Mouse (Mus musculus) limb, embryonic 13.5 days (tissue): ENCODE measurements around the gene Olfr153. TPM values are rescaled to one million over a fixed set of nuclear protein-coding genes. Genes with fewer than 3 reads are reported as not detected.
"Not testable (repeated sequence)": the region's sequence is repeated elsewhere in the genome, so short reads cannot be mapped to it uniquely, and the experiment has no call there.

Experiments
- ATAC-seq: fragments of 200-750 bp; cut with Nextera tagmentation; 2 replicates; pipeline ENCODE4 v1.8.0; 2017; ENCODE audit warnings: low read depth, moderate number of reproducible peaks, moderate TSS enrichment; ENCODE audit not compliant: low FRiP score
- H3K27ac ChIP-seq: fragments of 300-500 bp; sonication (generic); 2 replicates; pipeline ENCODE4 v1.5.1; 2015; ENCODE audit warnings: inconsistent platforms, mild to moderate bottlenecking, moderate library complexity
- H3K27me3 ChIP-seq: fragments of 300-500 bp; sonication (generic); 2 replicates; pipeline ENCODE4 v1.6.1; 2015; ENCODE audit warnings: mild to moderate bottlenecking, inconsistent platforms
- H3K36me3 ChIP-seq: fragments of 300-500 bp; sonication (generic); 2 replicates; pipeline ENCODE4 v1.6.1; 2015; ENCODE audit warnings: inconsistent platforms, mild to moderate bottlenecking, moderate library complexity
- H3K4me1 ChIP-seq: fragments of 300-500 bp; sonication (generic); 2 replicates; pipeline ENCODE4 v1.6.1; 2015; ENCODE audit warnings: inconsistent platforms
- H3K4me2 ChIP-seq: fragments of 300-500 bp; sonication (generic); replicated peaks from 2 replicates; pipeline ENCODE4 v1.6.1; 2015; ENCODE audit warnings: inconsistent platforms, mild to moderate bottlenecking, moderate library complexity
- H3K4me3 ChIP-seq: fragments of 300-500 bp; sonication (generic); 2 replicates; pipeline ENCODE4 v1.5.1; 2015; ENCODE audit warnings: moderate library complexity, mild to moderate bottlenecking, inconsistent platforms
- H3K9ac ChIP-seq: fragments of 300-500 bp; sonication (generic); 2 replicates; pipeline ENCODE4 v1.6.1; 2015; ENCODE audit warnings: mild to moderate bottlenecking, inconsistent platforms
- H3K9me3 ChIP-seq: fragments of 300-500 bp; sonication (generic); 2 replicates; pipeline ENCODE4 v1.6.1; 2016; ENCODE audit warnings: inconsistent platforms
- WGBS: fragments of 180-500 bp; shearing (Covaris S2); methylation state at CpG from one replicate; pipeline ENCODE4 v1.1.7; 2015; 5-methylcytosine and 5-hydroxymethylcytosine counted together
- polyA plus RNA-seq: library from polyadenylated mRNA; unstranded; fragments of >200 nt; fragmentation: Nextera tagmentation; extraction: Ambion mirVana; gene quantifications from 2 replicates; pipeline ENCODE4 v1.2.1, GENCODE M21; 2015

Olfr153 gene
- polyA plus RNA-seq, result not detected in 2 replicates

DNA sequence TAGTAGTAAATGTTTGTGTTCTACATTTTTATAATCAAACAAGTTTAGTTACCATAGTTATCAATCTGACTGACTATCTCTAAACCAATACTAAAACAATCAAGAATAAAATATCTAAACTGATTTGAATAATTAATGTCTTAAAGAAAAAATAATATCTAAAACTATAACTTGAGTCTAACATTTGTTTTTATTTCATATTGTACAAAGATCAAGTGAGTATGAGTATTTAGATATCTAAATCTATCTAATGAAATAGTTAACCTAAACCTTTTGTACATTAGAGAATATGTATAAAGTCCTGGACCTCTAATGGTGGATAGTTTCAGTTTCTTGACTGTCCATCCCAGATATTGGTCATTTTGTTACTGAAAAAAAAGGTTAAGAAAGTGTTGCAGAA is at the start of gene Olfr153:
TSS of gene Olfr153 (plus strand) at position 301 of the 400 bp plus-strand sequence.
- Histone ChIP-seq H3K27ac (no peak within 1 kb of the TSS), H3K4me1 (no peaks in the 10 kb centered on the region), H3K9me3 (no peaks in the 10 kb centered on the region), H3K27me3 (no peaks in the 10 kb centered on the region), H3K4me2 (no peak within 1 kb of the TSS), H3K4me3 (no peak within 1 kb of the TSS), H3K36me3 (no peaks in the 10 kb centered on the region), H3K9ac (no peak within 1 kb of the TSS)
- no peak for ATAC-seq

DNA sequence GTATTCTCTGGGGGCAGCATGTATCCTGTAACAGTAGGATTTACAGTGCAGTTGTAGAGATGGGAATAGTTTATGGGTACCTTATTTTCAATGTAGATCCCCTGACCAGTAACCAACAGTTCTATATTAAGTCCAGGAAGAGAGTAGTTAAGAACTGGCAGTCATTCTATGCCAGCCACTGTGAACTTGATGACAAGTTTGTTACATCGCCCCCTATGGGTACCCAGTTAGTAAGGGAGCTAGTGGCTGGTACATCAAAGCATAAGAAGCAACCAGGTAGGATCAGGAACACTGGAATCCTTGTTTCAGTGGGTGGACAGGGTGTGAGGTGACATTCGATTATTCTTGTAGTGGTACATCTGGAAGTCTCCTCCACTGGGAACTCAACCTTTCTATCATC is 49.3 kb upstream of the Olfr153 start:
- no peak overlapping the region for H3K9ac ChIP-seq
- H3K27ac ChIP-seq, result no peak overlapping the region
- H3K4me2 ChIP-seq, result no peak overlapping the region
- no peaks in the 10 kb centered on the region for H3K4me1 ChIP-seq
- H3K9me3 ChIP-seq, result no peaks in the 10 kb centered on the region
- no peaks in the 10 kb centered on the region for H3K27me3 ChIP-seq
- 71% methylated on average over 2 of the region's 2 CpGs for WGBS
- no peaks in the 10 kb centered on the region for H3K36me3 ChIP-seq
- no peak overlapping the region for H3K4me3 ChIP-seq
- ATAC-seq, result no peak

DNA sequence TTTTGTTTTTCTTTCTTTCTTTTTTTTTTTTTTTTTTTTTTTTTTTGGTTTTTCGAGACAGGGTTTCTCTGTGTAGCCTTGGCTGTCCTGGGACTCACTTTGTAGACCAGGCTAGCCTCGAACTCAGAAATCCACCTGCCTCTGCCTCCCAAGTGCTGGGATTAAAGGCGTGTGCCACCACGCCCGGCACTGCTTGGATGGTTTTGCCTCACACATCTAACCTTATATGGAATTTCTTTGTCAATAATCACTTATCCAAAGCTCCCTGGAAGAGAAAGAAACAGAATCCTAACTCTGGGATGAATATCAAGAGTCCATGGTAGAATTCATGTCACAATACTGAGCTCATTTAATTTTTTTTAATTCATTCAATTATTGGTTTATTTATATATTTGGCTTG is 34.6 kb upstream of the Olfr153 start, which contains the start of gene Pramel7:
TSS of gene Pramel7 (minus strand) at position 101 of the 400 bp plus-strand sequence.
- not testable (repeated sequence) for H3K27me3 ChIP-seq, H3K4me1 ChIP-seq, H3K4me3 ChIP-seq, H3K9me3 ChIP-seq, H3K27ac ChIP-seq, H3K36me3 ChIP-seq, H3K4me2 ChIP-seq, ATAC-seq, H3K9ac ChIP-seq
- WGBS, result 97% methylated on average over 3 of the region's 5 CpGs

DNA sequence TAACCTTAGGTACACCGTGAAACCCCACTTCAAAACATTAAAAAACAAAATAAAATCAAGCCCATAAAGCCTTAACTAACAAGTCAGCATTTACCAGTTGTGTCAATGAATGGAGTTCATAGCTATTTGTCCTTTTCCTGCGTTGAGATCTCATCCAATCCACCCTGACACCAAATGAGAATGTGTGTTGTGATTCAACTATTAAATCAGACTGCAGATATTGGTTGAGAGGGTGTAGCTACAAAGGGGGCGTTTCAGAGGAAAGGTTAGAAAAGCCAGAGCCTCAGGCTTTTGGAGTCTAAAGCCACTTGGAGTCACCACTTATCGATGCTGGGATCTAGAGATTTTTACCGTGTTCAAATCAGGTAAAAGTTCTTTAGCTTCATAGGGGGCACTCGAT is 25.3 kb upstream of the Olfr153 start, which contains the start of gene Pramel6:
TSS of gene Pramel6 (plus strand) at position 301 of the 400 bp plus-strand sequence.
- no peaks in the 10 kb centered on the region for H3K36me3 ChIP-seq
- no peaks in the 10 kb centered on the region for H3K9me3 ChIP-seq
- H3K4me2 ChIP-seq, result no peak within 1 kb of the TSS
- ATAC-seq, result no peak
- no peak within 1 kb of the TSS for H3K9ac ChIP-seq
- H3K4me1 ChIP-seq, result no peaks in the 10 kb centered on the region
- no peaks in the 10 kb centered on the region for H3K27me3 ChIP-seq
- no peak within 1 kb of the TSS for H3K4me3 ChIP-seq
- H3K27ac ChIP-seq, result no peak within 1 kb of the TSS
- 88% methylated on average over 6 of the region's 6 CpGs for WGBS

DNA sequence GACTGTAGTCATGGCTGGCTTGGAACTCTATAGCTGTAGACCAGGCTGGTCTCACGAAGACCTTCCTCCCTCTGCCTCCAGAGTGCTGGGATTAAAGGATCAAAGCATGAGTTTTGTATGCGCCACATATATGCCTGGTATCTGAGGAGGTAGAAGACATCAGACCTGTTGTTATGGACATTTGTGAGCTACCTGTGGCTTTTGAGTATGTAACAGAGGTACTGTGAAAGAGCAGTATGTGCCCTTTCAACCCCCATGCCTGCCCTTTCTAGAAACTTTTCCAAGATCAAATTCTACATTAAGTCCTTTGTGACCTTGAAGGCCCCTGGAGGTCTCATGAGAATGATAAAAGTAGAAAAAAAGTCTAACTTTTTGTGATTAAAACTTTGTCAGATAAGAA is 16.6 kb upstream of the Olfr153 start:
- Histone ChIP-seq H3K27ac (no peak overlapping the region), H3K4me1 (no peaks in the 10 kb centered on the region), H3K36me3 (no peaks in the 10 kb centered on the region), H3K9ac (no peak overlapping the region), H3K9me3 (no peaks in the 10 kb centered on the region), H3K27me3 (no peaks in the 10 kb centered on the region), H3K4me2 (no peak overlapping the region), H3K4me3 (no peak overlapping the region)
- ATAC-seq, result no peak
- WGBS, result 91% methylated on average over 2 of the region's 2 CpGs

DNA sequence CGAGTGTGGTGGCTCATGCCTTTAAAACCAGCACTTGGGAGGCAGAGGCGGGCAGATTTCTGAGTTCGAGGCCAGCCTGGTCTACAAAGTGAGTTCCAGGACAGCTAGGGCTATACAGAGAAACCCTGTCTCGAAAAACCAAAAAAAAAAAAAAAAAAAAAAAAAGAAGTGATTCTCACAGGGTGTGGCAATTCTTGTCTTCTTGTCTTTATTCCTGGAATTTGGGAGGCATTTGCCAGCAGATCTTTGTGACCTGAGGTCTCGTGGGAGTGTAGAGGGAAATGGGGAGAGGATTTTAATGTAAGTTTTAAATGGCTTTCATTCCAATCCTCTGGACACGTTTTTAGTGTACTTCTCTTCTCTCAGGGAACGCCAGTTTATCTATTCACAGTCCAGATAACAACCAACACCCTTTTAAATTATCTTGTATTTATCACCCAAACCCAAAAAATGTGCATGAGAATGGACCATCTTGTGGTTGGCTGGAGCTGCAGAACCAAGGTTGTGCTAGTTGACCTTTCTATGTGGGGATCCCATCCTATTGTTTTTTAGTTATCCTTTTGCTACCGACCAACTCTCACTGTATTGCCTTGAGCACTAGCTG is 16.0 kb upstream of the Olfr153 start:
- Histone ChIP-seq H3K4me2 (no peak overlapping the region), H3K9ac (no peak overlapping the region), H3K27ac (no peak overlapping the region), H3K9me3 (no peaks in the 10 kb centered on the region), H3K27me3 (no peaks in the 10 kb centered on the region), H3K4me1 (no peaks in the 10 kb centered on the region), H3K36me3 (no peaks in the 10 kb centered on the region), H3K4me3 (no peak overlapping the region)
- 77% methylated on average over 8 of the region's 8 CpGs for WGBS
- ATAC-seq, result no peak

DNA sequence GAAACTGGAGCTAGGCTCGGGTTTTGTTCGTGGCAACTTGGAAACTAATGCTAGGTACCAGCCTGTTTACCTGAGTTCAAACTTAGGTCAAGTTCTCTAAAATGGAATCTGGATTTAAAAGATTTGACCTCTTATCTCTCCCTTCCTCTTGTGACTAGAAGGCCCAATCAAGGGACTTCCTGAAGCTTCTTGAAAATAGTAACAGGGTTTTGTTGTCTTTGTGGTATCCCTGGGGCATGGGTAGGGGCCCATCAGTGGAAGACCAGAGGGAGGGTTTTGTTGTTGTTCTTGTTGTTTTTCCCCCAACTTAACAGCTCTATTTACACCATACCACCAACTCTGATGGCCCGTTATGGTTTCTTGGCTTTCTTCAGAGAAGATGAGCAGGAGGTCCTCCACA is 15.0 kb upstream of the Olfr153 start:
- ATAC-seq, result no peak
- Histone ChIP-seq H3K4me3 (no peak overlapping the region), H3K9me3 (no peaks in the 10 kb centered on the region), H3K27ac (no peak overlapping the region), H3K4me1 (no peaks in the 10 kb centered on the region), H3K4me2 (no peak overlapping the region), H3K36me3 (no peaks in the 10 kb centered on the region), H3K9ac (no peak overlapping the region), H3K27me3 (no peaks in the 10 kb centered on the region)
- WGBS, result 85% methylated on average over 3 of the region's 3 CpGs

DNA sequence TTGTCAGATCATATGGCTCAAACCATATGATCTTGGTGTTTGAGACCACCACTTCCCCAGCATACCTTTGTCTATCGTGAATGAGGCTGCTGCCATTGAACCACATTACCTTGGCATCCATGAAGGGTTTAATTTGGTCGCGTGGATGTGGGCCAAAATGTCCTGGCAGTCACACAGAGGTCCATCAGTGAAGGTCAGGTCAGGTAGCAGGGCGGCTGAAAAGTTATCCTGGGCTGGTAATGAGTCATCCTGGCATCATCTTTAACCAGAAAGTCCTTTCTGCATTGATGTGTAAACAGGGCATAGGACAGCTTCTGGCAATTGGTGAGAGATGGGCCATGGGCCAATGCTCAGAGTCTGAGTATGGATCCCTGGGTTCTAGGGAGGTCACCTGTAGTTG is 10.9 kb upstream of the Olfr153 start:
- Histone ChIP-seq H3K36me3 (no peaks in the 10 kb centered on the region), H3K4me1 (no peaks in the 10 kb centered on the region), H3K4me2 (no peak overlapping the region), H3K9me3 (no peaks in the 10 kb centered on the region), H3K27me3 (no peaks in the 10 kb centered on the region), H3K27ac (no peak overlapping the region), H3K9ac (no peak overlapping the region), H3K4me3 (no peak overlapping the region)
- ATAC-seq, result no peak
- 87% methylated on average over 4 of the region's 4 CpGs for WGBS

DNA sequence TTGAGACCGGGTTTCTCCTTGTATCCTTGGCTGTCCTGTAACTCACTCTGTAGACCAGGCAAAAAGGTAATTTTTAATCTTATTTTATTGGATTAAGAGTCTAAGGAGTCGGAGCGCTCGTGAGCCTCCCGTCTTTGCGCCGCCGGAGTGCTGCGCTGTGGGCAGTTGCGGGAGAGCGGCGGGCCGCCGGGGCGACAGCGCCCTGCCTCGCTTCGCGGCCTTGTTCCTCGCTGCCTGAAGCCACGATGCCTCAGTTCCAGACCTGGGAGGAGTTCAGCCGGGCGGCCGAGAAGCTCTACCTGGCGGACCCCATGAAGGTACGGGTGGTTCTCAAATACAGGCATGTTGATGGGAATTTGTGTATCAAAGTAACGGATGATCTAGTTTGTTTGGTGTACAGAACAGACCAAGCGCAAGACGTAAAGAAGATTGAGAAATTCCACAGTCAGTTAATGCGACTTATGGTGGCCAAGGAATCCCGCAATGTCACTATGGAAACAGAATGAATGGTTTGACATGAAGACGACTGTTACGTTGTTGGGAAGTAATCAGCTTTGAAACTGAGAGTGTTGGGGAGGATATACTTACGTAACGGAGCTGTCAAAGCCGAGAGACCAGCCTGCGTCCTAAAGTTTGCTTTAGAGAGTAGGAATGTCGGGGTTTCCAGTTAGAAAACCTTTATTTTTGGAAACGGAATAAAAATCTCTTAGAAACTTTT is 5.5 kb upstream of the Olfr153 start:
- not testable (repeated sequence) for ATAC-seq, H3K4me1 ChIP-seq, H3K27ac ChIP-seq, H3K9ac ChIP-seq, H3K27me3 ChIP-seq, H3K36me3 ChIP-seq, H3K9me3 ChIP-seq
- Histone ChIP-seq H3K4me2 (peak overlapping the region; percentile 45), H3K4me3 (peak overlapping the region; percentile 20; the same call in 1 of the 2 replicates)
- WGBS, result 38% methylated on average over 39 of the region's 39 CpGs

DNA sequence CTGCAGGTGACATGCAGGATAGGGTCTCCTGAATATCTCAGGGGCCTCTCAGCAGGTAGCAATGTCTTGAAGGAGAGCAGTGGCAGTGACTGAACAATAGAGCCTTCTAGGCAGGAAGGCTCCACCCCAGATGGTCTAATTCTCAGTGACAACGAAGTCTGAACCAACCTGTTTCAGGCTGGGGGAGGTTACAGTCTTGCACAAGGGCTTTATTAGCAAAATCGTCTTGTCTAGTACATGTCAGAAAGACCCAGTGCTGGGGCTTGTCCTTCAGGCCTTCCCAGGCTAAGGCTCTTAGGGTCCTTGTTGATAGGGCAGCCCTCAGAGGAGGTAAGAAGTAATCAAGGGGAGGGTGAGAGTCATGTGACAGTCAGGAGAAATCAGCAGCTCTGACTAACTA is 3.2 kb downstream of the Olfr153 start:
- ATAC-seq, result no peak
- Histone ChIP-seq H3K27ac (no peak overlapping the region), H3K27me3 (no peaks in the 10 kb centered on the region)

DNA sequence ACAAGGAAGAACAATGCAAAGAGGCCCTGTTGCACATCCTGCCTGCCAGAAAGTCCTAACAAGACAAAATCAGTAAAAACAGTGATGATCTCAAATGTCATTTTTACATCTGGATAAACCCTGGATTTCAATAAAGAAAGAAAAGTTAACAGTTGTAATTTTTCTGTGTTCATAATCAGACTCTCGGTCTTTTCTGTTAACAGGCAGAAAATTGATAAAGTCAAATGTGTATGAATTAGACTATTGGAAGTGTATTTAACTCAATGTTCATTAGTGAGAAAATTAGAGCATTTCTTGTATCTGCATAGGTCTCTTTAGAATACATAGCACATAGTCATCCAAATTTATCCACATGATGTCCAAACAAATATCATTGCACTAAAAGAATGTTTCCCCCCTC is 13.8 kb downstream of the Olfr153 start, which contains the start of gene Olfr1128:
TSS of gene Olfr1128 (minus strand) at position 101 of the 400 bp plus-strand sequence.
- H3K36me3 ChIP-seq, result no peaks in the 10 kb centered on the region

More for the DNA sequence above, 3.2 kb downstream of the Olfr153 start:
- Histone ChIP-seq H3K4me1 (no peaks in the 10 kb centered on the region), H3K9me3 (no peaks in the 10 kb centered on the region), H3K9ac (no peak overlapping the region), H3K36me3 (no peaks in the 10 kb centered on the region), H3K4me2 (no peak overlapping the region), H3K4me3 (no peak overlapping the region)
- 67% methylated on average over 2 of the region's 2 CpGs for WGBS

DNA sequence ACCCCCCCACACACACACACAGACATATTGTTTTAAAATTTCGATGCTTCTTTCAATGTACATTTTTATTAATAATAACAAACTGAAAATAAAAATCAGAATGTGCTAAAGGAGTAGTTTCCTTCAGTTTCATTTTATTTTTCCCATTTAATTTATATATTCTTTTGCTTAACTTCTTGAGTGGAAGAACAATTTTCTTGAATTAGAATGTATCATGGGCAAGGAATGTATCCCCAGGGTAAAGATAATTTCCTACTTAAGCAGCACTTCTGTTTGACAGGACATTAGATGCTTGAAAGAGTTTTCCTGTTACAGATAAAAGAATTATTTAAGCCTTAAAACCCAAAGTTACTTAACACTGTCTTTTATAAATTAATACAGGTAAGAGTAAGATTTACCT is 42.0 kb downstream of the Olfr153 start, which contains the start of gene Olfr1129:
TSS of gene Olfr1129 (plus strand) at position 301 of the 400 bp plus-strand sequence.
- not testable (repeated sequence) for H3K27ac ChIP-seq, H3K9me3 ChIP-seq, H3K4me3 ChIP-seq, ATAC-seq, H3K9ac ChIP-seq, H3K27me3 ChIP-seq, H3K4me1 ChIP-seq, H3K4me2 ChIP-seq, H3K36me3 ChIP-seq
- WGBS, result 67% methylated on average over 1 of the region's 1 CpGs

More for the DNA sequence above, 13.8 kb downstream of the Olfr153 start, which contains the start of gene Olfr1128:
- no peak for ATAC-seq
- no peaks in the 10 kb centered on the region for H3K4me1 ChIP-seq
- H3K4me2 ChIP-seq, result no peak within 1 kb of the TSS
- no peaks in the 10 kb centered on the region for H3K27me3 ChIP-seq
- H3K9ac ChIP-seq, result no peak within 1 kb of the TSS
- 88% methylated on average over 1 of the region's 1 CpGs for WGBS
- H3K9me3 ChIP-seq, result no peaks in the 10 kb centered on the region
- no peak within 1 kb of the TSS for H3K27ac ChIP-seq
- no peak within 1 kb of the TSS for H3K4me3 ChIP-seq
